Mouse (Mus musculus) lung, postnatal 0 days (tissue): ENCODE measurements around the gene L3mbtl1.

Experiments used
- CTCF ChIP-seq: IDR thresholded peaks from 2 replicates; pipeline ENCODE4 v1.5.1; 2016; ENCODE audit warnings: antibody characterized with exemption, mild to moderate bottlenecking
- EP300 ChIP-seq: IDR thresholded peaks from 2 replicates; pipeline ENCODE4 v1.6.1; 2016; ENCODE audit warnings: antibody characterized with exemption, mild to moderate bottlenecking, control low read depth

GRCm38 (mm10) chr2:162992084-162992437 lies 48.8 kb downstream of the L3mbtl1 start:
- TF ChIP-seq CTCF (no peak), EP300 (no peak)
